Comparison of ENCODE assay signal across 15 mouse cellular contexts in the genomic region with DNA sequence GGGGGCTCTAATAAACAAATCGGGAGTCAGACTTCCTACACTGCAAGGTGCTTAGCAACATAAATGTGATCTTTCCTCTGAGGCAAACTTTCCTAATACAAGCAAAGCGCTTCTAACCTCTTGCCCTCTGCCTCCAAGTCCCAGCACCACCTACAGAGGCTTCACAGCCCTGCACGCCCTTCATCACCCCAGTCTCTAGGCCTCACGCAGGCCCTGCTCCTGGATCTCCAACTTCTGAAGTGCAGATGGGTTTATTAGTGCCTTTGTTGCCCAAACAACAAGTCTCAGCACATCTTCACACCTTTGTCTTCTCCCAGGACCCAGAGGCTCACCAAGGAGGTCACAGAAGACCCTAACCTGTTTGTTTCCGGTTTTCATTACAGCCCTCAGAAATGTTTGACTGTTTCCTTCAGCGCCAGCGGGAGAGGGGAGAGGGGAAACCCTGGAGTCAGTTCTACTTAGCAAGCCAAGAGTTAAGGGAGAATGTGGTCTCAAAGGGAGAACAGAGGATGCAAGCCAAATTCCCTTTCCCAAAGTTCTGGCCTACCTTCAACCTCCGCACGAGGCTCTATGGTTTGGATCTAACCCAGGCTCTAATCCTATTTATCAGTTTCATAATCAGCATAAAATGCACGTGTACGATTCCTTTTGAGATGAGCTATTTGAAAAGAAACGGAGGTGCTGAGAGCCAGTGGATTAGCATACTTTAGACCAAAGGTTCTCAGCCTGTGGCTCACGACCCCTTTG.
DNase-seq lines count a peak whose midpoint lies in the region; ATAC-seq and TF ChIP-seq lines count a peak whose summit lies in the region.
"Had no signal": no experiment of that assay in that cellular context is flagged by ENCODE, and none has a peak within 500 bp of the region (broad histone marks: within the 10 kb centered on the region; RNA-seq: fewer than 3 reads in every experiment).

No protein-coding gene starts in this region.

- ATAC-seq in forebrain, embryonic 13.5 days: 0 out of 2 replicates have a peak, but pooled peaks have one; percentile 19
- ATAC-seq in forebrain, embryonic 14.5 days: no peak
- ATAC-seq in hindbrain, postnatal 0 days: no peak
- no peak for ATAC-seq in intestine, embryonic 15.5 days

- TF ChIP-seq CTCF in hindbrain, postnatal 0 days (IDR thresholded peaks at IDR 0.05; ENCODE audit: low read depth): no peak

- H3K4me2 ChIP-seq in forebrain, embryonic 13.5 days: no peak overlapping the region
- H3K4me2 ChIP-seq in forebrain, embryonic 14.5 days (ENCODE audit: low read length): no peak overlapping the region
- H3K4me2 ChIP-seq in hindbrain, postnatal 0 days (ENCODE audit: low read depth, low read length): 0 out of 2 replicates have a peak overlapping the region, but pooled peaks have one; percentile 3
- H3K4me2 ChIP-seq in intestine, embryonic 15.5 days (replicated peaks): no peak overlapping the region
- H3K4me2 ChIP-seq: liver, embryonic 13.5 days had no signal

- no peaks in the 10 kb centered on the region for H3K9me3 ChIP-seq in forebrain, embryonic 13.5 days (replicated peaks)
- no peaks in the 10 kb centered on the region for H3K9me3 ChIP-seq in forebrain, embryonic 14.5 days (replicated peaks; ENCODE audit: control insufficient read depth, low read length)
- H3K9me3 ChIP-seq in embryonic facial prominence, embryonic 10.5 days: no peaks in the 10 kb centered on the region
- no peaks in the 10 kb centered on the region for H3K9me3 ChIP-seq in hindbrain, postnatal 0 days (ENCODE audit: low read length)
- H3K9me3 ChIP-seq in intestine, embryonic 15.5 days: no peaks in the 10 kb centered on the region
- H3K9me3 ChIP-seq: liver, embryonic 13.5 days had no signal

- H3K4me3 ChIP-seq in forebrain, embryonic 13.5 days: no peak overlapping the region
- H3K4me3 ChIP-seq in forebrain, embryonic 14.5 days (ENCODE audit: low read depth, low read length): no peak overlapping the region
- H3K4me3 ChIP-seq in embryonic facial prominence, embryonic 10.5 days: peak overlapping the region; percentile 4; the same call in 1 of the 2 replicates
- no peak overlapping the region for H3K4me3 ChIP-seq in hindbrain, postnatal 0 days (ENCODE audit: low read length)
- H3K4me3 ChIP-seq in intestine, embryonic 15.5 days (replicated peaks): no peak overlapping the region
- H3K4me3 ChIP-seq: liver, embryonic 13.5 days had no signal

- 17% methylated on average over 13 of the region's 13 CpGs for WGBS in forebrain, embryonic 13.5 days
- 27% methylated on average over 13 of the region's 13 CpGs for WGBS in forebrain, embryonic 14.5 days
- 16% methylated on average over 13 of the region's 13 CpGs for WGBS in embryonic facial prominence, embryonic 10.5 days
- 25% methylated on average over 13 of the region's 13 CpGs for WGBS in hindbrain, postnatal 0 days
- 44% methylated on average over 13 of the region's 13 CpGs for WGBS in intestine, embryonic 15.5 days

- H3K4me1 ChIP-seq in forebrain, embryonic 13.5 days: peaks cover 53% of the 10 kb centered on the region
- peaks cover 24% of the 10 kb centered on the region for H3K4me1 ChIP-seq in forebrain, embryonic 14.5 days (ENCODE audit: control insufficient read depth, insufficient read depth, low read length)
- H3K4me1 ChIP-seq in embryonic facial prominence, embryonic 10.5 days: peaks cover 66% of the 10 kb centered on the region
- H3K4me1 ChIP-seq in hindbrain, postnatal 0 days (ENCODE audit: insufficient read depth, low read length): 0 out of 2 replicates have a peak, but pooled peaks cover 9% of the 10 kb centered on the region
- peaks cover 10% of the 10 kb centered on the region for H3K4me1 ChIP-seq in intestine, embryonic 15.5 days (replicated peaks)

- H3K27me3 ChIP-seq in forebrain, embryonic 13.5 days: no peaks in the 10 kb centered on the region
- no peaks in the 10 kb centered on the region for H3K27me3 ChIP-seq in forebrain, embryonic 14.5 days (replicated peaks; ENCODE audit: control insufficient read depth, insufficient read depth, low read length)
- no peaks in the 10 kb centered on the region for H3K27me3 ChIP-seq in embryonic facial prominence, embryonic 10.5 days (replicated peaks; ENCODE audit: low read depth, poor library complexity, severe bottlenecking)
- no peaks in the 10 kb centered on the region for H3K27me3 ChIP-seq in hindbrain, postnatal 0 days (ENCODE audit: insufficient read depth, low read length)
- H3K27me3 ChIP-seq in intestine, embryonic 15.5 days (replicated peaks): no peaks in the 10 kb centered on the region
- H3K27me3 ChIP-seq: liver, embryonic 13.5 days had no signal

- no peak for DNase-seq in forebrain, embryonic 14.5 days (ENCODE audit: low spot score)
- DNase-seq in Muller cell, postnatal 12 days (ENCODE audit: inconsistent ontology term): peak; percentile 70
- DNase-seq in embryonic facial prominence, embryonic 10.5 days (ENCODE audit: low spot score): peak; percentile 37
- no peak for DNase-seq in hindbrain, postnatal 0 days (ENCODE audit: low spot score)
- no peak for DNase-seq in gastrocnemius, adult 18-20 months (ENCODE audit: low spot score)
- DNase-seq in left cerebral cortex, adult 18-20 months (ENCODE audit: low spot score in 2 of 2): no peak
- DNase-seq: cerebellum, postnatal 25 days; heart, adult 11 months; heart, postnatal 14 days; kidney, adult 11 months; liver, embryonic 13.5 days; lung, postnatal 14 days; thymus, postnatal 4 days had no signal

- peak overlapping the region; percentile 21; the same call in 1 of the 2 replicates for H3K9ac ChIP-seq in forebrain, embryonic 13.5 days
- H3K9ac ChIP-seq in forebrain, embryonic 14.5 days (ENCODE audit: low read length): no peak overlapping the region
- H3K9ac ChIP-seq in hindbrain, postnatal 0 days (replicated peaks; ENCODE audit: low read length): no peak overlapping the region
- no peak overlapping the region for H3K9ac ChIP-seq in intestine, embryonic 15.5 days
- H3K9ac ChIP-seq: liver, embryonic 13.5 days had no signal

- H3K27ac ChIP-seq in forebrain, embryonic 13.5 days: no peak overlapping the region
- no peak overlapping the region for H3K27ac ChIP-seq in forebrain, embryonic 14.5 days (ENCODE audit: low read depth, low read length)
- peak overlapping the region; percentile 44; the same call in 1 of the 2 replicates for H3K27ac ChIP-seq in embryonic facial prominence, embryonic 10.5 days (replicated peaks)
- no peak overlapping the region for H3K27ac ChIP-seq in hindbrain, postnatal 0 days
- H3K27ac ChIP-seq in intestine, embryonic 15.5 days: no peak overlapping the region
- H3K27ac ChIP-seq: liver, embryonic 13.5 days had no signal

- peaks cover 1% of the 10 kb centered on the region; the same call in 1 of the 2 replicates for H3K36me3 ChIP-seq in forebrain, embryonic 13.5 days (ENCODE audit: poor library complexity, severe bottlenecking)
- H3K36me3 ChIP-seq in forebrain, embryonic 14.5 days (ENCODE audit: control insufficient read depth, insufficient read depth, low read length): no peaks in the 10 kb centered on the region
- H3K36me3 ChIP-seq in embryonic facial prominence, embryonic 10.5 days (replicated peaks): peaks cover 2% of the 10 kb centered on the region
- H3K36me3 ChIP-seq in hindbrain, postnatal 0 days (ENCODE audit: insufficient read depth, low read length): no peaks in the 10 kb centered on the region
- no peaks in the 10 kb centered on the region for H3K36me3 ChIP-seq in intestine, embryonic 15.5 days
- H3K36me3 ChIP-seq: liver, embryonic 13.5 days had no signal

Comparison
In these comparisons a context has a peak if more than half of its experiments do, and no peak if none do; other contexts are left out.
1. DNase-seq: peak in Muller cell, postnatal 12 days (single experiment) and embryonic facial prominence, embryonic 10.5 days (single experiment); none in forebrain, embryonic 14.5 days (single experiment), hindbrain, postnatal 0 days (single experiment), gastrocnemius, adult 18-20 months (single experiment) and left cerebral cortex, adult 18-20 months (0 of 2).